Mouse (Mus musculus) kidney, embryonic 16.5 days (tissue): ENCODE results near the gene Nat8f4. TPM values are rescaled to one million over a fixed set of nuclear protein-coding genes. Genes with fewer than 3 reads are reported as not detected.
"Not testable (repeated sequence)": the region's sequence is repeated elsewhere in the genome, so short reads cannot be mapped to it uniquely, and the experiment has no call there.

Experiments used
- ATAC-seq: fragments of 200-750 bp; cut with Nextera tagmentation; 2 replicates; pipeline ENCODE4 v1.8.0; 2017; ENCODE audit warnings: moderate TSS enrichment; ENCODE audit not compliant: low FRiP score, low TSS enrichment
- H3K27ac ChIP-seq: fragments of 300-500 bp; sonication (generic); 2 replicates; pipeline ENCODE4 v1.5.1; 2014; ENCODE audit warnings: low read length
- H3K27me3 ChIP-seq: fragments of 300-500 bp; sonication (generic); 2 replicates; pipeline ENCODE4 v1.6.1; 2014; ENCODE audit warnings: low read length, control low read depth, mixed read lengths; ENCODE audit not compliant: insufficient read depth
- H3K36me3 ChIP-seq: fragments of 300-500 bp; sonication (generic); 2 replicates; pipeline ENCODE4 v1.6.1; 2014; ENCODE audit warnings: low read length, control low read depth, mixed read lengths; ENCODE audit not compliant: insufficient read depth
- H3K4me1 ChIP-seq: fragments of 300-500 bp; sonication (generic); 2 replicates; pipeline ENCODE4 v1.6.1; 2014; ENCODE audit warnings: low read length, control low read depth, mixed read lengths; ENCODE audit not compliant: insufficient read depth
- H3K4me2 ChIP-seq: fragments of 300-500 bp; sonication (generic); replicated peaks from 2 replicates; pipeline ENCODE4 v1.6.1; 2014; ENCODE audit warnings: low read depth, low read length
- H3K4me3 ChIP-seq: fragments of 300-500 bp; sonication (generic); 2 replicates; pipeline ENCODE4 v1.5.1; 2014; ENCODE audit warnings: mild to moderate bottlenecking, low read length
- H3K9ac ChIP-seq: fragments of 300-500 bp; sonication (generic); replicated peaks from 2 replicates; pipeline ENCODE4 v1.6.1; 2014; ENCODE audit warnings: low read length
- H3K9me3 ChIP-seq: fragments of 300-500 bp; sonication (generic); 2 replicates; pipeline ENCODE4 v1.6.1; 2016; ENCODE audit warnings: low read length, control low read depth
- WGBS: fragments of 180-500 bp; shearing (Covaris S2); extraction: QIAGEN DNeasy Blood & Tissue Kit; methylation state at CpG from one replicate; pipeline ENCODE4 v1.1.7; 2014; 5-methylcytosine and 5-hydroxymethylcytosine counted together
- polyA plus RNA-seq: library from polyadenylated mRNA; unstranded; fragments of >200 nt; fragmentation: Nextera tagmentation; extraction: Ambion mirVana; gene quantifications from 2 replicates; pipeline ENCODE4 v1.2.1, GENCODE M21; 2015

Nat8f4 gene
- polyA plus RNA-seq, result 8.2 and 8.6 TPM in 2 replicates

GRCm38 (mm10) chr6:85904642-85905061 lies at the start of gene Nat8f4:
Nat8f4 (minus strand) TSS chr6:85904884.
- H3K9me3 ChIP-seq, H3K27me3 ChIP-seq, H3K27ac ChIP-seq, H3K9ac ChIP-seq, H3K36me3 ChIP-seq, H3K4me1 ChIP-seq: not testable (repeated sequence)
- peak within 1 kb of the TSS; percentile 41 for H3K4me2 ChIP-seq
- H3K4me3 ChIP-seq, result peak within 1 kb of the TSS; percentile 31
- WGBS, result 9% methylated on average over 20 of the region's 20 CpGs
- ATAC-seq, result peak; percentile 84

GRCm38 (mm10) chr6:85948549-85948948 lies 43.9 kb upstream of the Nat8f4 start:
- H3K9ac ChIP-seq, result no peak overlapping the region
- ATAC-seq, result no peak
- H3K4me1 ChIP-seq, result no peaks in the 10 kb centered on the region
- no peaks in the 10 kb centered on the region for H3K27me3 ChIP-seq
- H3K9me3 ChIP-seq, result no peaks in the 10 kb centered on the region
- peaks cover 82% of the 10 kb centered on the region for H3K36me3 ChIP-seq
- 89% methylated on average over 6 of the region's 6 CpGs for WGBS
- H3K27ac ChIP-seq, result no peak overlapping the region
- H3K4me3 ChIP-seq, result no peak overlapping the region
- no peak overlapping the region for H3K4me2 ChIP-seq

- no peak overlapping the region for H3K4me3 ChIP-seq
- 99% methylated on average over 3 of the region's 3 CpGs for WGBS
- no peaks in the 10 kb centered on the region for H3K27me3 ChIP-seq
- peaks cover 45% of the 10 kb centered on the region for H3K36me3 ChIP-seq
- H3K4me2 ChIP-seq, result no peak overlapping the region
- no peaks in the 10 kb centered on the region for H3K4me1 ChIP-seq
- ATAC-seq, result no peak
- H3K27ac ChIP-seq, result no peak overlapping the region
- H3K9me3 ChIP-seq, result no peaks in the 10 kb centered on the region
- no peak overlapping the region for H3K9ac ChIP-seq
These were observed 37.8 kb upstream of the Nat8f4 start for GRCm38 (mm10) chr6:85942469-85942868.

GRCm38 (mm10) chr6:85938701-85939100 lies 34.0 kb upstream of the Nat8f4 start:
- no peak for ATAC-seq
- Histone ChIP-seq H3K27ac (no peak overlapping the region), H3K27me3 (no peaks in the 10 kb centered on the region), H3K36me3 (peaks cover 12% of the 10 kb centered on the region), H3K9me3 (no peaks in the 10 kb centered on the region), H3K4me1 (no peaks in the 10 kb centered on the region; the same call in 1 of the 2 replicates), H3K4me2 (no peak overlapping the region), H3K4me3 (no peak overlapping the region), H3K9ac (no peak overlapping the region)
- 82% methylated on average over 10 of the region's 10 CpGs for WGBS

- H3K4me1 ChIP-seq, H3K27me3 ChIP-seq, H3K9me3 ChIP-seq: not testable (repeated sequence)
- Histone ChIP-seq H3K4me2 (peak overlapping the region; percentile 64), H3K9ac (peak overlapping the region; percentile 71), H3K27ac (peak overlapping the region; percentile 80), H3K4me3 (peak overlapping the region; percentile 55), H3K36me3 (peaks cover 12% of the 10 kb centered on the region; the same call in 1 of the 2 replicates)
- ATAC-seq, result peak; percentile 97
- under 1% methylated on average over 49 of the region's 50 CpGs for WGBS
These were observed 32.1 kb upstream of the Nat8f4 start for GRCm38 (mm10) chr6:85936508-85937465.

- Histone ChIP-seq H3K4me2 (no peak overlapping the region), H3K4me1 (no peaks in the 10 kb centered on the region; the same call in 1 of the 2 replicates), H3K36me3 (peaks cover 14% of the 10 kb centered on the region; the same call in 1 of the 2 replicates), H3K27ac (no peak overlapping the region), H3K27me3 (no peaks in the 10 kb centered on the region), H3K9ac (no peak overlapping the region), H3K4me3 (no peak overlapping the region), H3K9me3 (no peaks in the 10 kb centered on the region)
- no peak for ATAC-seq
- WGBS, result 73% methylated on average over 3 of the region's 3 CpGs
These were observed 31.0 kb upstream of the Nat8f4 start for GRCm38 (mm10) chr6:85935646-85936045.

- 65% methylated on average over 8 of the region's 8 CpGs for WGBS
- no peak for ATAC-seq
These were observed 29.4 kb upstream of the Nat8f4 start for GRCm38 (mm10) chr6:85934047-85934446.

GRCm38 (mm10) chr6:85929312-85929711 lies 24.6 kb upstream of the Nat8f4 start:
- no peak overlapping the region for H3K9ac ChIP-seq
- no peak overlapping the region for H3K4me3 ChIP-seq
- no peaks in the 10 kb centered on the region for H3K27me3 ChIP-seq
- no peaks in the 10 kb centered on the region for H3K4me1 ChIP-seq
- no peak overlapping the region for H3K27ac ChIP-seq
- ATAC-seq, result 0 out of 2 replicates have a peak, but pooled peaks have one; percentile 35
- no peaks in the 10 kb centered on the region for H3K9me3 ChIP-seq
- 85% methylated on average over 1 of the region's 1 CpGs for WGBS
- peaks cover 59% of the 10 kb centered on the region for H3K36me3 ChIP-seq
- H3K4me2 ChIP-seq, result no peak overlapping the region

More at GRCm38 (mm10) chr6:85934047-85934446, 29.4 kb upstream of the Nat8f4 start:
- Histone ChIP-seq H3K9me3 (no peaks in the 10 kb centered on the region), H3K9ac (no peak overlapping the region), H3K4me1 (no peaks in the 10 kb centered on the region; the same call in 1 of the 2 replicates), H3K4me2 (no peak overlapping the region), H3K36me3 (peaks cover 25% of the 10 kb centered on the region), H3K4me3 (no peak overlapping the region), H3K27me3 (no peaks in the 10 kb centered on the region), H3K27ac (peak overlapping the region; percentile 5; the same call in 1 of the 2 replicates)

GRCm38 (mm10) chr6:85927476-85928464 lies 23.1 kb upstream of the Nat8f4 start:
- peak overlapping the region; percentile 8; the same call in 1 of the 2 replicates for H3K27ac ChIP-seq
- no peak overlapping the region for H3K9ac ChIP-seq
- H3K4me2 ChIP-seq, result no peak overlapping the region
- no peaks in the 10 kb centered on the region for H3K9me3 ChIP-seq
- peaks cover 60% of the 10 kb centered on the region for H3K36me3 ChIP-seq
- no peaks in the 10 kb centered on the region for H3K4me1 ChIP-seq
- WGBS, result 86% methylated on average over 9 of the region's 9 CpGs
- H3K4me3 ChIP-seq, result no peak overlapping the region
- no peaks in the 10 kb centered on the region for H3K27me3 ChIP-seq
- peak; percentile 86 for ATAC-seq
